Mouse (Mus musculus): Measurements from ENCODE around the gene Inpp5d.

- TF ChIP-seq EP300 (optimal IDR thresholded peaks at IDR 0.05): no peak
- peak; percentile 83 for TF ChIP-seq CTCF (IDR thresholded peaks at IDR 0.05; ENCODE audit: low read depth)
Observed at GRCm38 (mm10) chr1:87608416-87609046, 11.6 kb upstream of the Inpp5d start.
